Mouse (Mus musculus) ovary, postnatal 14 days (tissue): Measurements from ENCODE around the gene Rarb.
"Not testable (repeated sequence)": the region's sequence is repeated elsewhere in the genome, so short reads cannot be mapped to it uniquely, and the experiment has no call there.

ENCODE experiments used
- DNase-seq: peaks from one replicate; pipeline ENCODE4 v3.0.0; 2022; ENCODE audit warnings: low spot score

The Rarb gene

GRCm38 (mm10) chr14:16818602-16819250, at the start of gene Rarb:
Gene Rarb (minus strand): TSS chr14:16819156.
- no peak for DNase-seq

GRCm38 (mm10) chr14:16842036-16842435, 23.1 kb upstream of the Rarb start:
- no peak for DNase-seq

DNA sequence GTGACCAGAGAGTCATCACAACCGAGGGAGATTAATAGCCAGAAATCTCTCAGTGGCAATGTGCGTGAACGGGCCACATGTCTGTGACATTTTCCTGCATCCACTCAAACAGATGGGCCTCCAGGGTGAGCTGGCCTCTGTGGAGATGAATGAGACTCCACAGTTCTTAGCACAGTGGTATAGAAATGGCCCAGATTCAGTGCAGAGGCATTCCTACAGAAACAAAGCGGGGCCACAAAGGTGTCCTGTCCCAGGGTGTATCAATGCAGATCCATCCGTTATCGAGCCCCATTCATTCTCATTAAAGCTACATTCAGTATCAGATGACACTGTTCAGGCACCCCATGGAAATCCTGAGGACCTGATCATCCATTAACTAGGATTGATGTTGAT, 22.6 kb upstream of the Rarb start:
- no peak for DNase-seq

DNA sequence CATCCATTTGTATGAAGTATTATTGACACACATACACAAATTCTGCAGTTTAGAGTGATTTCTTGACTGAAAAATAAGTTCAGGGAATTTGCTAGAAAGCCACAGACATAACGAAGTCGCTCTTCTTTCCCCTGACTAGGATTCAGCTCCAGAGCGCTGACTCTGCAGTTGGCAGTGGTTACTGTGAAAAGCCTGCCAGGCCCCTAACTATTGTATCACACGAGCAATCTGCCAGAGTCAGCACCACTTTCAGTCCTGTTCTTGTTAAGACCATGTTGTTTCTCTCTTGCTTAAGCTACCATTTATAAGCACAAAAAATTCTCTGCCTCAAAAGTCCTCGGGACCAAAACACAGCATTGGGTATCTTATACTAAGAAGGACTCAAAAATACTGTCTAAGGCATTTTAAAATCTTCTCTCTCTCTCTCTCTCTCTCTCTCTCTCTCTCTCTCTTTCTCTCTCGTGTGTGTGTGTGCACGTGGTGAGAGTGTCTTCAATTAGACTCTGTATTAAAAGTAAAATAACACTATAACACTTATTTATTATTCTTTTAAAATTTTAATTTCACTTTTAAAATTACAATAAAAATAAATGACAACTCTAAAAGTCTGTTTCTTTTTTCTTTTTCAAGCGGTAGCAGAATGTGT, 22.1 kb upstream of the Rarb start:
- peak; percentile 46 for DNase-seq

- DNase-seq = no peak
Measured at GRCm38 (mm10) chr14:16840135-16840534, 21.2 kb upstream of the Rarb start.

- no peak for DNase-seq
Measured at GRCm38 (mm10) chr14:16815096-16815741, 3.7 kb downstream of the Rarb start.

GRCm38 (mm10) chr14:16806155-16806554, 12.8 kb downstream of the Rarb start:
- no peak for DNase-seq

DNA sequence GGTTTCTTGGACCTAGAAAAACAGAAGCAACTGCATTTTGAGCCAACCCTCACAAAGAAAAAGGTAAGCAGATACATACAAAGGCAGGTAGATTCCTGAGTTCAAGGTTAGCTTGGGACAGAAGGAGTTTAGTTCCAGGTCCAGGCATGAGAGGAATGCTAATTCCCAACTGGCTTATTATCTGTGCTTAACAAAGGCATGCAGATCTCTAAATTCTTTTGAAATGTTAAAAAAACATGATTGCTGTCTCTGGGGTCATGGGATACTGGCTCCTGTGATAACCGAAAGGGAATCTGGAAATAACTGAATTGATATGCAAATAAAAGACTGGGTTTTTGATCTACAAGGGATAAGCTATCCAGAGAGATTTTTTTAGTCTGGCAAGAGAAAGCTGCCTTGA, 28.8 kb downstream of the Rarb start:
- DNase-seq = no peak

- no peak for DNase-seq
Measured at GRCm38 (mm10) chr14:16781942-16782541, 36.9 kb downstream of the Rarb start.

GRCm38 (mm10) chr14:16776723-16777381, 42.1 kb downstream of the Rarb start:
- DNase-seq = no peak

- DNase-seq = no peak
Measured at GRCm38 (mm10) chr14:16772927-16773326, 46.0 kb downstream of the Rarb start.

- DNase-seq = no peak
Measured at GRCm38 (mm10) chr14:16765891-16766290, 53.1 kb downstream of the Rarb start.

DNA sequence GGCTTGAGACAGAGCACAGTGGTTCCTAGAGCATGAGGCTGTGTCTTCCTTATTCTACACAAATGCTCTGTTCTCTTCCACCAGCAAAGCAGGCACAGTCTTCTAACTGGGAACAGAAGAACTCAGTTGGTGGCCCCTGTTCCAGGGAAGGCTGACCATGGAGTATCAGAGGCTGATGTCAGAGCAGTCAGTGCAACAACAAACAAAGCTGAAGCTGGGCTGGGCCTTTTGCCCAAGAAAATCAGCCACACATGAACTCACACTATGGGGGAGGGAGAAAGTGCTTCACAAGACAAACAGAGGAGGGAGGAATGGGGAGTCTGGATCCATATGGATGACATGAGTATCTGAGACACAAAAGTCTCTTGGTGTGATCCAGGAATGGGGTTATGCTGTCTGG, 56.2 kb downstream of the Rarb start:
- no peak for DNase-seq

GRCm38 (mm10) chr14:16758773-16759434, 60.1 kb downstream of the Rarb start:
- DNase-seq = no peak

GRCm38 (mm10) chr14:16755601-16756000, 63.4 kb downstream of the Rarb start:
- DNase-seq = not testable (repeated sequence)

GRCm38 (mm10) chr14:16752648-16753047, 66.3 kb downstream of the Rarb start:
- no peak for DNase-seq

- no peak for DNase-seq
Measured at GRCm38 (mm10) chr14:16746982-16747578, 71.9 kb downstream of the Rarb start.

DNA sequence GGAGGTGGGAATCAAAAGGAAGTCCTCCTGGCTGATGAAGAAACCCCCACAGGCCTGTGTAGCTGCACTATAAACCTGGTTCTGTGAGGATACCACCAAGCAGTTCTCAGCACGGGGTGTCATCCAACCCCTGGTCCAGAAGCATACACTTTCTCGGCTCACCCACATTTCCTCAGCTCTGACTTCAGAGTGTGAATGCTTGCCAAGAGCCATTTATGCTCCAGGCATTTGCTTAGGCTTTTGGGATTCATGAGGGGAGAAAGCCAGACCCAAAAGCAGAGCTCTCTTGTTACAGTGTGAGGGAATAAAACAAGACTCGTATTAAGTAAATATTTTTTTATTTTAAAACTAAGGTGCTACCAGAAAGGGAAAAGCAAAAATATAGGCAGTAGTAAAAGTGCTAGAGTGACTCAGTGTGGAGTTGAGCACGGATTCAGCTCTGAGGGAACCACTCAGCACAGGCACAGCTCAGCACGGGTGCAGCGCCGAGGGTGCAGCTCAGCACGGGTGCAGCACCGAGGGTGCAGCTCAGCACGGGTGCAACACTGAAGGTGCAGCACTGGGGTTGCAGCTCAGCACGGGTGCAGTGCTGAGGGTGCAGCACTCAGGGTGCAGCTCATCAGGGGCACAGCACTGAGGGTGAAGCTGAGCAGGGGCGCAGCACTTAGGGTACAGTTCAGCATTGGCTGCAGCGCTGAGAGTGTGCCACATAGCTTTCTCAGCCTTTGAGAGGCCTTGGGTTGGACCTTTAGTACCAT, 77.8 kb downstream of the Rarb start:
- no peak for DNase-seq

DNA sequence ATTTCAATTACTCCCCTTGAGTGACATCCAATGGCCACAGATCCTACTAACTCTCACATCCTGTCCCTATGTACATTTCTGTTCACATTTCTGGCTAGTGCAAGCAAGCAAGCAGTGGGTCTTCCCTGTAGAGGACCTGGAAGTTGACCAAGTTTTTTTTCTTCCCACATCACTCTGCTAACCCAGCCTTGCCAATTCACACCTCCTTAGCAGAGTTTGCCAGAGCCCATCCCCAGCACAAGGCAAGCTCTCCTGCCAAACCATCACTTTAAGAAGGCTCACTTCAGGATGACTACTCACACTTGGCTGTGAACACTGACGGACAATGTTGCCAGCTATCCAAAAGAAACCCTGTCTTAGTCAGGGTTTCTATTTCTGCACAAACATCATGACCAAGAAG, 80.4 kb downstream of the Rarb start:
- no peak for DNase-seq

DNA sequence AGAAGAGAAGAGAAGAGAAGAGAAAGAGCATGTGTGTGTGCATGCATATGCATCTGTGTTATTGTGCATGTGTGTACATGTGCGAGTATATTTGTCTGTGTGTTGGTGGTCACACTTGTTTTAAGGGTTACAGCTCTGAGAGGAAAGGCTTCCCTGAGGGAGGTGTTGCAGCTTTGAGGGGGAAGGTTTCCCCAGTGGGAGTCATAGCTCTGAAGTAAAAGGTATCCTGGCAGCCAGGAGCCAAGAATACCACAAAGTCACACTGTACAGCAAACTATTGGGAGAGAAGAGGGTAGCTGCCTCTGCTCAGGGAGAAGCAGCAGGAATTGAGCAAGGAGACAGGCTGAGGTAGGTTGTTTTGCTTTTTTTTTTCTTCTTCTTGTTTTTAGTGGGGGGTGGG, 81.2 kb downstream of the Rarb start:
- no peak for DNase-seq
